Mouse (Mus musculus) intestine, postnatal 0 days (tissue): ENCODE results near the gene Gm10647. TPM values are rescaled to one million over a fixed set of nuclear protein-coding genes. Genes with fewer than 3 reads are reported as not detected.
"Not testable (repeated sequence)": the region's sequence is repeated elsewhere in the genome, so short reads cannot be mapped to it uniquely, and the experiment has no call there.

ENCODE experiments used
- ATAC-seq: fragments of 200-750 bp; cut with Nextera tagmentation; 2 replicates; pipeline ENCODE4 v1.8.0; 2017; ENCODE audit warnings: mild to moderate bottlenecking, moderate TSS enrichment, moderate library complexity
- H3K27ac ChIP-seq: fragments of 300-500 bp; sonication (generic); 2 replicates; pipeline ENCODE4 v1.5.1; 2014; ENCODE audit warnings: mild to moderate bottlenecking, low read depth, low read length, moderate library complexity
- H3K27me3 ChIP-seq: fragments of 300-500 bp; sonication (generic); replicated peaks from 2 replicates; pipeline ENCODE4 v1.6.1; 2014; ENCODE audit warnings: low read length, mixed read lengths; ENCODE audit not compliant: control insufficient read depth, insufficient read depth
- H3K36me3 ChIP-seq: fragments of 300-500 bp; sonication (generic); 2 replicates; pipeline ENCODE4 v1.6.1; 2014; ENCODE audit warnings: mild to moderate bottlenecking, moderate library complexity; ENCODE audit not compliant: control insufficient read depth, insufficient read depth
- H3K4me1 ChIP-seq: fragments of 300-500 bp; sonication (generic); replicated peaks from 2 replicates; pipeline ENCODE4 v1.6.1; 2014; ENCODE audit warnings: antibody characterized with exemption, low read length, mixed read lengths; ENCODE audit not compliant: control insufficient read depth, insufficient read depth
- H3K4me2 ChIP-seq: fragments of 300-500 bp; sonication (generic); replicated peaks from 2 replicates; pipeline ENCODE4 v1.6.1; 2014; ENCODE audit warnings: low read depth, mild to moderate bottlenecking, moderate library complexity
- H3K4me3 ChIP-seq: fragments of 300-500 bp; sonication (generic); 2 replicates; pipeline ENCODE4 v1.5.1; 2014; ENCODE audit warnings: low read depth, low read length
- H3K9ac ChIP-seq: fragments of 300-500 bp; sonication (generic); 2 replicates; pipeline ENCODE4 v1.6.1; 2014; ENCODE audit warnings: mild to moderate bottlenecking, low read depth, low read length
- H3K9me3 ChIP-seq: fragments of 300-500 bp; sonication (generic); 2 replicates; pipeline ENCODE4 v1.6.1; 2016; ENCODE audit warnings: mixed run types; ENCODE audit not compliant: control insufficient read depth
- CTCF ChIP-seq: sonication (generic); IDR thresholded peaks from 2 replicates; pipeline ENCODE4 v1.5.1; 2016; ENCODE audit warnings: low read depth, mild to moderate bottlenecking, control low read depth, antibody characterized with exemption, moderate library complexity
- WGBS: fragments of 180-500 bp; shearing (Covaris S2); extraction: QIAGEN DNeasy Blood & Tissue Kit; methylation state at CpG from one replicate; pipeline ENCODE4 v1.1.7; 2014; 5-methylcytosine and 5-hydroxymethylcytosine counted together
- polyA plus RNA-seq: library from polyadenylated mRNA; unstranded; fragments of >200 nt; fragmentation: Nextera tagmentation; extraction: Ambion mirVana; gene quantifications from 2 replicates; pipeline ENCODE4 v1.2.1, GENCODE M21; 2015

Gm10647 gene
- polyA plus RNA-seq, 1 experiment from 2014 or later, result 0.05 TPM

- H3K9ac ChIP-seq, H3K4me2 ChIP-seq, H3K4me1 ChIP-seq, ATAC-seq, H3K4me3 ChIP-seq, H3K36me3 ChIP-seq, H3K9me3 ChIP-seq, H3K27me3 ChIP-seq, H3K27ac ChIP-seq: not testable (repeated sequence)
- WGBS, result no CpG with 5 or more reads among the region's 3 CpGs
- TF ChIP-seq CTCF, result peak; percentile 54
Measured at GRCm38 (mm10) chr9:66784552-66784951, 12.3 kb upstream of the Gm10647 start.

- TF ChIP-seq CTCF, result peak; percentile 83
- no peaks in the 10 kb centered on the region for H3K9me3 ChIP-seq
- 9% methylated on average over 2 of the region's 2 CpGs for WGBS
- H3K4me1 ChIP-seq, result no peaks in the 10 kb centered on the region
- no peak overlapping the region for H3K9ac ChIP-seq
- no peaks in the 10 kb centered on the region for H3K27me3 ChIP-seq
- no peak overlapping the region for H3K27ac ChIP-seq
- H3K4me3 ChIP-seq, result no peak overlapping the region
- H3K36me3 ChIP-seq, result peaks cover 10% of the 10 kb centered on the region; the same call in 1 of the 2 replicates
- ATAC-seq, result no peak
- H3K4me2 ChIP-seq, result no peak overlapping the region
Measured at GRCm38 (mm10) chr9:66787821-66788220, 9.0 kb upstream of the Gm10647 start.

GRCm38 (mm10) chr9:66794629-66795463 lies 2.0 kb upstream of the Gm10647 start:
- Histone ChIP-seq H3K27me3 (no peaks in the 10 kb centered on the region), H3K27ac (peak overlapping the region; percentile 86), H3K9me3 (no peaks in the 10 kb centered on the region), H3K4me1 (peaks cover 4% of the 10 kb centered on the region; the same call in 1 of the 2 replicates), H3K4me2 (peak overlapping the region; percentile 96), H3K36me3 (peaks cover 2% of the 10 kb centered on the region; the same call in 1 of the 2 replicates), H3K9ac (peak overlapping the region; percentile 56), H3K4me3 (peak overlapping the region; percentile 72)
- WGBS, result 1% methylated on average over 43 of the region's 43 CpGs
- ATAC-seq, result peak; percentile 5; the same call in 1 of the 2 replicates
- TF ChIP-seq CTCF, result no peak

GRCm38 (mm10) chr9:66795464-66796324 lies 1.1 kb upstream of the Gm10647 start, which contains the start of gene Aph1b:
TSS of gene Aph1b (minus strand) at chr9:66795490.
- peak; percentile 97 for ATAC-seq
- Histone ChIP-seq H3K36me3 (no peaks in the 10 kb centered on the region), H3K9me3 (no peaks in the 10 kb centered on the region), H3K9ac (peak within 1 kb of the TSS; percentile 56), H3K27me3 (no peaks in the 10 kb centered on the region), H3K4me2 (peak within 1 kb of the TSS; percentile 96), H3K4me3 (peak within 1 kb of the TSS; percentile 72), H3K4me1 (peaks cover 4% of the 10 kb centered on the region; the same call in 1 of the 2 replicates), H3K27ac (peak within 1 kb of the TSS; percentile 86)
- WGBS, result under 1% methylated on average over 42 of the region's 42 CpGs
- peak; percentile 28 for TF ChIP-seq CTCF

GRCm38 (mm10) chr9:66801947-66802346 lies 5.1 kb downstream of the Gm10647 start:
- no peaks in the 10 kb centered on the region for H3K4me1 ChIP-seq
- TF ChIP-seq CTCF, result no peak
- ATAC-seq, result no peak
- no peak overlapping the region for H3K4me2 ChIP-seq
- no peaks in the 10 kb centered on the region for H3K36me3 ChIP-seq
- 45% methylated on average over 12 of the region's 12 CpGs for WGBS
- no peaks in the 10 kb centered on the region for H3K9me3 ChIP-seq
- no peak overlapping the region for H3K9ac ChIP-seq
- no peak overlapping the region for H3K4me3 ChIP-seq
- no peak overlapping the region for H3K27ac ChIP-seq
- no peaks in the 10 kb centered on the region; the same call in 1 of the 2 replicates for H3K27me3 ChIP-seq

- Histone ChIP-seq H3K4me2 (peak overlapping the region; percentile 55), H3K4me3 (0 out of 2 replicates have a peak overlapping the region, but pooled peaks have one; percentile 7)
- H3K27me3 ChIP-seq, H3K9ac ChIP-seq, ATAC-seq, H3K36me3 ChIP-seq, H3K27ac ChIP-seq, H3K9me3 ChIP-seq, H3K4me1 ChIP-seq: not testable (repeated sequence)
- 6% methylated on average over 30 of the region's 37 CpGs for WGBS
Measured at GRCm38 (mm10) chr9:66805951-66806350, 9.1 kb downstream of the Gm10647 start.
